Comparison of ENCODE assay signal across 14 mouse cellular contexts in the genomic region with DNA sequence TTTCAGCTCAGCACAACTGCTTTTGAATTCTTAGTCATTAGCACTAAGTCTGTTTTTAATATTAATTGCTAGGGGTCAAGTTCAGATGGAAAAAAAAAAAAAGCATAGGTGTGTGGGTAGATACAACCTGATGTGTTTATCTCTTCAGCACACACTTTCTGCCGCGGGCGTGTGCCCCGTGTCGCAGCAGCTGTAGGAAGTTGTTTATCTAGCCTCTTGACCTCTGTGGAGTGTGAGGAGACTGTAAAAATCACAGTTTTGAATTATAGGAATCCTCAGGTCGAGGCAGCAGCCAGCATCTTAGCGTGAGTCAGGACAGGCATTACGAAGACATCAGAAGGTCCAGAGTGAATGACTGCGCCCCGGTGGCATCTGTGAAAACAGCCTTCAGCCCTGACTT.
DNase-seq lines count a peak whose midpoint lies in the region; ATAC-seq and TF ChIP-seq lines count a peak whose summit lies in the region.
"Had no signal": no experiment of that assay in that cellular context is flagged by ENCODE, and none has a peak within 500 bp of the region (broad histone marks: within the 10 kb centered on the region; RNA-seq: fewer than 3 reads in every experiment).

No protein-coding gene starts in this region.

- no peak for ATAC-seq in liver, postnatal 0 days
- no peak for ATAC-seq in heart, embryonic 13.5 days (ENCODE audit: extremely low read depth, insufficient number of reproducible peaks, low FRiP score, low TSS enrichment)
- ATAC-seq in cerebellum, adult (ENCODE audit: insufficient number of reproducible peaks, low FRiP score, low TSS enrichment): no peak
- ATAC-seq: activated CD4-positive, CD25-positive, alpha-beta regulatory T cell, adult 4 months had no signal

- no peaks in the 10 kb centered on the region for H3K36me3 ChIP-seq in liver, postnatal 0 days (replicated peaks; ENCODE audit: insufficient read depth, low read length)
- no peaks in the 10 kb centered on the region for H3K36me3 ChIP-seq in heart, embryonic 13.5 days
- H3K36me3 ChIP-seq: G1E had no signal

- H3K27ac ChIP-seq in liver, postnatal 0 days (ENCODE audit: low read depth): no peak overlapping the region
- H3K27ac ChIP-seq in heart, embryonic 13.5 days (replicated peaks): no peak overlapping the region
- H3K27ac ChIP-seq: left cerebral cortex, adult 2 months had no signal

- 0 out of 2 replicates have a peak, but pooled peaks cover 2% of the 10 kb centered on the region for H3K27me3 ChIP-seq in liver, postnatal 0 days (ENCODE audit: insufficient read depth, low read length)
- H3K27me3 ChIP-seq in heart, embryonic 13.5 days (replicated peaks): no peaks in the 10 kb centered on the region

- H3K4me3 ChIP-seq in liver, postnatal 0 days (ENCODE audit: low read depth, low read length): no peak overlapping the region
- no peak overlapping the region for H3K4me3 ChIP-seq in heart, embryonic 13.5 days
- H3K4me3 ChIP-seq: erythroblast, embryonic 14.5 days; left cerebral cortex, adult 2 months had no signal

- H3K4me2 ChIP-seq in liver, postnatal 0 days (ENCODE audit: low read depth, low read length): no peak overlapping the region
- H3K4me2 ChIP-seq in heart, embryonic 13.5 days: peak overlapping the region; percentile 6

- no peak overlapping the region for H3K9ac ChIP-seq in liver, postnatal 0 days (replicated peaks)
- H3K9ac ChIP-seq in heart, embryonic 13.5 days: no peak overlapping the region

- no peak for TF ChIP-seq CTCF in liver, postnatal 0 days (IDR thresholded peaks at IDR 0.05; ENCODE audit: low read depth)

- no peak for TF ChIP-seq EP300 in liver, postnatal 0 days (IDR thresholded peaks at IDR 0.05; ENCODE audit: low read depth)

- WGBS in liver, postnatal 0 days (ENCODE audit: insufficient replicate concordance): 16% methylated on average over 10 of the region's 10 CpGs
- 9% methylated on average over 10 of the region's 10 CpGs for WGBS in heart, embryonic 13.5 days

- H3K9me3 ChIP-seq in liver, postnatal 0 days (ENCODE audit: low read length): no peaks in the 10 kb centered on the region
- H3K9me3 ChIP-seq in heart, embryonic 13.5 days: no peaks in the 10 kb centered on the region
- H3K9me3 ChIP-seq: G1E had no signal

- DNase-seq in adrenal gland, adult 2 months: peak; percentile 4
- no peak for DNase-seq in adrenal gland, adult 8-10 months
- peak; percentile 7 for DNase-seq in liver
- no peak for DNase-seq in liver, postnatal 0 days
- peak; percentile 47 for DNase-seq in mesoderm, embryonic 11.5 days (ENCODE audit: low read depth, low spot score)
- no peak for DNase-seq in gastrocnemius, postnatal 25 days
- DNase-seq: cerebellum, postnatal 36 days; right cerebral cortex, postnatal 4 days had no signal

- H3K4me1 ChIP-seq in liver, postnatal 0 days (ENCODE audit: insufficient read depth): 0 out of 2 replicates have a peak, but pooled peaks cover 2% of the 10 kb centered on the region
- peaks cover 51% of the 10 kb centered on the region for H3K4me1 ChIP-seq in heart, embryonic 13.5 days

Comparison
In these comparisons a context has a peak if more than half of its experiments do, and no peak if none do; other contexts are left out.
1. DNase-seq: peak in adrenal gland, adult 2 months (single experiment), liver (single experiment) and mesoderm, embryonic 11.5 days (single experiment); none in adrenal gland, adult 8-10 months (single experiment), liver, postnatal 0 days (single experiment) and gastrocnemius, postnatal 25 days (single experiment).